Mouse (Mus musculus) spleen, adult 2 months (tissue): ENCODE measurements at regions not wholly inside any gene's neighbourhood (a gene's known extent, or its start where the extent isn't known, plus 50 kb on each side); places are given as distances from the start of the nearest gene placed in this dataset.

Experiments
- CTCF ChIP-seq: fragments of 200-500 bp; IDR thresholded peaks from 2 replicates; pipeline ENCODE4 v1.5.1; 2011; ENCODE audit warnings: mild to moderate bottlenecking, inconsistent platforms; ENCODE audit not compliant: insufficient read depth, insufficient read length, insufficient replicate concordance; ENCODE audit errors: extremely low read depth
- POLR2A ChIP-seq: fragments of 200-500 bp; IDR thresholded peaks from 2 replicates; pipeline ENCODE4 v1.6.1; 2011; ENCODE audit warnings: low read depth, low read length, inconsistent platforms

DNA sequence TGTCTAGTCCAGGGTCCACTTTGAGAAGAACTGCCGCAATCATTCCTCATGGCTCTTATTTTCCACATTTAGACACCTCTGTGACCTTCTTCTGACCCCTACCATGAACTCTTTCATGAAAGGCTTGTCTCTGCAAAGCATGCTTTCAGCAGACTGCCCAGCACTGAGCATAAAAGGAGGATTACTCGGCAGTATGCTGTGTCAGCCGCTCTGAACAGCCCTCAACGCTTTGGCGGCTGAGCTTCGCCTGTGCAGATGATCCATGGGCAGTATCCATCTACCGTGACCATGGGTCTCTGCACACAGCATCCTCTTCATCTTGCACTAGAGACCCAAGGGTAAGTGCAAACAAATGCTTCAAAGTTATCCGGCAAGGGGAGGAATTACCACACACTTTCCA lies 172.5 kb downstream of the Qk start:
- TF ChIP-seq CTCF (no peak), POLR2A (no peak)
